Mouse (Mus musculus) central nervous system, embryonic 18 days (tissue): ENCODE data around the gene Tpm3. TPM values are rescaled to one million over a fixed set of nuclear protein-coding genes. Genes with fewer than 3 reads are reported as not detected.

Experiments used
- polyA plus RNA-seq: library from polyadenylated mRNA; depleted of rRNA; stranded (reverse); fragments of >200 nt; gene quantifications from 2 replicates; pipeline ENCODE4 v1.2.3, GENCODE M21; 2012; rRNA removed

The Tpm3 gene
- 233 and 236 TPM in 2 replicates for polyA plus RNA-seq

DNA sequence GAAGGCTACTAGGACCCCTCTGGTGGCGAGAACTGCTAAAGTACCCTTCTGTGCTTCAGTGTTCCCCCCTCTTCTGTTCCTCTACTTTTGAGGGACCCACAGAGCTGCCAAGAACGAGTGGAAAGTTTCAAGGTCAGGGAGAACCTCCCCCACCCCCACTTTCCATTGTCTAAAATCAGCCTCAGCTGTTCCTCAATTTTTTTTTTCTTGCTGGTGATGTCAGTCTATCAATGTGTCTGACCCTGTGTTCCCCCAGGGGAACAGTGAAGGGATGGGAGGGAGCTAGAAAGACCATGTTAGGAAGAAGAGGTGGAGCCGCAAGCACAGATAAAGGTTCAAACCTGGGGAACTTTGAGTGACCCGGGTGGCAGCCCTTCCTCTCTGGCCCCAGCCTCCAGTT, at the start of gene Tpm3:
Tpm3 (plus strand) TSS at position 356 of the 400 bp plus-strand sequence.

GRCm38 (mm10) chr3:90051441-90052350, 20.8 kb upstream of the Tpm3 start, which contains the start of gene 4933434E20Rik:
Gene 4933434E20Rik (plus strand): TSS chr3:90051636.

DNA sequence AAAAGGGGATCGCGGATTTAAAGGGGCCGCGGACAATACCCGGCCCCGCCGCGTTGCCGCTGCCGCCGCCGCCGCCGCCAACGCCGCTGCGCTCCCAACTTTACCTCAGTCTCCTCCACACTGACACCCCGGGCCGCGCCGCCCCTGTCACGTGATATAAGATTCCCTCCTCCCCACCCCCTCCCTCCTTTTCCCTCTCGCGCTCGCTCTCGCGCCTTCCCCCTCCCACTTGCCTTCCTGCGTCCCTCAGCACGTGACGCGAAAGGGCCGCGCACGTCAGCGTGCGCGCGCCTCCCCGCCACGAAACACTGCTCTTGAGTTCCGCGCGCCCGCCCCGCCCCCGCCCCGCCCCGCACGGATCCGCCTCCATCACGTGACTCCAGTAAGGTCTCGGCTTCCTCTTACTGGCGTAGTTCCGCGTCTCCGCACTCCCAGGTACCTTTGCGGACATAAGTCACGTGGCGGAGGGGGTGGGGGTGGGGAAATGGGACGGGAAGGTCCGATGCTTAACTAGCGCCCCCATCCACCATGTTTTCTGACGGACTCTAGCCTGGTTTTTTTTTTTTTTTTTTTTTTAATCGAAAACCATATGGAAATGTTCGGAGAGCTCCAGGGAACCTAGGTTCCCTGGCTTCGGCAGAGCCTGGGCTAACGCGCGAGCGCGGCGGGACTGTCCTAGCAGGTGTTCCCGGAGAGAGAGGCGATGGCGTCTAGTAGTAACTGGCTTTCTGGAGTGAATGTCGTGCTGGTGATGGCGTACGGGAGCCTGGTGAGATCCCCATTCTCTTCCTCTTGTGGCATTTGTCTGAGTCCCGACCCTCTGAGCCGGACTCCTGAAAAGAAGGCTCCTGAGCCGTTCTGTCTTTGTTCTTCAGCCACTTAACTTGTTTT, 19.9 kb upstream of the Tpm3 start, which contains the start of gene Ubap2l:
Ubap2l (minus strand) TSS at position 278 of the 891 bp plus-strand sequence.

GRCm38 (mm10) chr3:90103938-90104337, 31.5 kb downstream of the Tpm3 start, which contains the start of gene Nup210l:
Gene Nup210l (plus strand): TSS chr3:90104132.

Other genes with a start within 250 kb of the Tpm3 start
- 0.96 and 1.1 TPM in 2 replicates for gene She, start 241.3 kb upstream of the Tpm3 start, polyA plus RNA-seq
- gene Il6ra, start 159.5 kb upstream of the Tpm3 start, polyA plus RNA-seq: 0.57 TPM in 2 replicates
- 71.9 and 75.4 TPM in 2 replicates for gene Atp8b2, start 109.1 kb upstream of the Tpm3 start, polyA plus RNA-seq
- gene Hax1, start 73.9 kb upstream of the Tpm3 start, polyA plus RNA-seq: 89.2 and 102 TPM in 2 replicates
- gene 4933434E20Rik, start 21.0 kb upstream of the Tpm3 start, polyA plus RNA-seq: 89.6 and 94.7 TPM in 2 replicates
- 119 and 130 TPM in 2 replicates for gene Ubap2l, start 20.0 kb upstream of the Tpm3 start, polyA plus RNA-seq
- 1.2 TPM in 2 replicates for gene Nup210l, start 31.5 kb downstream of the Tpm3 start, polyA plus RNA-seq
- 2,349 and 2,572 TPM in 2 replicates for gene Rps27, start 141.0 kb downstream of the Tpm3 start, polyA plus RNA-seq
- 14.4 and 15.2 TPM in 2 replicates for gene Rab13, start 141.0 kb downstream of the Tpm3 start, polyA plus RNA-seq
- 74.7 and 75.3 TPM in 2 replicates for gene Jtb, start 158.9 kb downstream of the Tpm3 start, polyA plus RNA-seq
- 0.98 and 1.0 TPM in 2 replicates for gene Creb3l4, start 170.9 kb downstream of the Tpm3 start, polyA plus RNA-seq
- 23.9 and 24.3 TPM in 2 replicates for gene Slc39a1, start 175.5 kb downstream of the Tpm3 start, polyA plus RNA-seq
- 42.5 and 55.8 TPM in 2 replicates for gene Crtc2, start 181.5 kb downstream of the Tpm3 start, polyA plus RNA-seq
- gene Dennd4b, start 192.5 kb downstream of the Tpm3 start, polyA plus RNA-seq: 25.3 and 25.9 TPM in 2 replicates
- 24.3 and 31.8 TPM in 2 replicates for gene Gatad2b, start 220.5 kb downstream of the Tpm3 start, polyA plus RNA-seq